ENCODE assay signal across 19 mouse cellular contexts in genomic region chr3:86784930-86785329, GRCm38 (mm10).
A peak's percentile ranks its signal among the peaks of the same experiment; 100 is the strongest.
DNase-seq lines count a peak whose midpoint lies in the region; ATAC-seq and TF ChIP-seq lines count a peak whose summit lies in the region.
"Had no signal": no experiment of that assay in that cellular context is flagged by ENCODE, and none has a peak within 500 bp of the region (broad histone marks: within the 10 kb centered on the region; RNA-seq: fewer than 3 reads in every experiment).

No protein-coding gene starts in this region.

- TF ChIP-seq CTCF in kidney, adult 2 months (conservative IDR thresholded peaks at IDR 0.05; ENCODE audit: insufficient read depth, insufficient read length, low read depth, low read length), result no peak
- TF ChIP-seq CTCF in E14TG2a.4 (conservative IDR thresholded peaks at IDR 0.05; ENCODE audit: low read length), result no peak
- TF ChIP-seq CTCF in liver, postnatal 0 days (IDR thresholded peaks at IDR 0.05; ENCODE audit: low read depth), result no peak

- H3K9ac ChIP-seq in heart, embryonic 11.5 days (ENCODE audit: low read depth, low read length), result no peak overlapping the region
- H3K9ac ChIP-seq in kidney, embryonic 15.5 days, result no peak overlapping the region
- no peak overlapping the region for H3K9ac ChIP-seq in intestine, embryonic 15.5 days
- no peak overlapping the region for H3K9ac ChIP-seq in liver, postnatal 0 days (replicated peaks)
- H3K9ac ChIP-seq: embryonic facial prominence, embryonic 15.5 days; limb, embryonic 15.5 days; liver, embryonic 15.5 days had no signal

- ATAC-seq in heart, embryonic 11.5 days (replicated peaks; ENCODE audit: insufficient number of reproducible peaks, low FRiP score, low TSS enrichment), result no peak
- ATAC-seq in kidney, embryonic 15.5 days (replicated peaks; ENCODE audit: low FRiP score), result peak; percentile 57
- ATAC-seq in intestine, embryonic 15.5 days, result 0 out of 2 replicates have a peak, but pooled peaks have one; percentile 16
- no peak for ATAC-seq in frontal cortex, adult (ENCODE audit: low TSS enrichment)
- no peak for ATAC-seq in liver, postnatal 0 days
- ATAC-seq: forebrain, embryonic 16.5 days; inflammation-experienced regulatory T-cells, adult 6 months; lung, postnatal 0 days; Patski had no signal

- TF ChIP-seq EP300 in liver, postnatal 0 days (IDR thresholded peaks at IDR 0.05; ENCODE audit: low read depth), result no peak

- H3K9me3 ChIP-seq in heart, embryonic 11.5 days (replicated peaks; ENCODE audit: control insufficient read depth, low read length), result no peaks in the 10 kb centered on the region
- H3K9me3 ChIP-seq in kidney, embryonic 15.5 days (replicated peaks), result no peaks in the 10 kb centered on the region
- H3K9me3 ChIP-seq in E14TG2a.4 (ENCODE audit: low read length), result no peaks in the 10 kb centered on the region
- H3K9me3 ChIP-seq in intestine, embryonic 15.5 days, result no peaks in the 10 kb centered on the region
- H3K9me3 ChIP-seq in liver, postnatal 0 days (ENCODE audit: low read length), result no peaks in the 10 kb centered on the region
- H3K9me3 ChIP-seq: embryonic facial prominence, embryonic 15.5 days; limb, embryonic 15.5 days; liver, embryonic 15.5 days had no signal

- no peaks in the 10 kb centered on the region for H3K36me3 ChIP-seq in heart, embryonic 11.5 days (ENCODE audit: control insufficient read depth, insufficient read depth, low read length)
- H3K36me3 ChIP-seq in kidney, embryonic 15.5 days, result no peaks in the 10 kb centered on the region
- no peaks in the 10 kb centered on the region; the same call in 1 of the 2 replicates for H3K36me3 ChIP-seq in kidney, adult 2 months (ENCODE audit: control insufficient read depth, insufficient read depth, low read length)
- H3K36me3 ChIP-seq in E14TG2a.4 (ENCODE audit: insufficient read depth, low read length), result peaks cover 28% of the 10 kb centered on the region
- H3K36me3 ChIP-seq in intestine, embryonic 15.5 days, result no peaks in the 10 kb centered on the region
- 0 out of 2 replicates have a peak, but pooled peaks cover 3% of the 10 kb centered on the region for H3K36me3 ChIP-seq in liver, postnatal 0 days (replicated peaks; ENCODE audit: insufficient read depth, low read length)
- H3K36me3 ChIP-seq: embryonic facial prominence, embryonic 15.5 days had no signal

- H3K27me3 ChIP-seq in heart, embryonic 11.5 days (ENCODE audit: control insufficient read depth, insufficient read depth, low read length), result no peaks in the 10 kb centered on the region
- no peaks in the 10 kb centered on the region for H3K27me3 ChIP-seq in kidney, embryonic 15.5 days
- H3K27me3 ChIP-seq in kidney, adult 2 months (replicated peaks; ENCODE audit: control insufficient read depth, insufficient read depth, low read length), result no peaks in the 10 kb centered on the region
- no peaks in the 10 kb centered on the region for H3K27me3 ChIP-seq in E14TG2a.4 (ENCODE audit: insufficient read depth, low read length)
- H3K27me3 ChIP-seq in intestine, embryonic 15.5 days (replicated peaks), result no peaks in the 10 kb centered on the region
- H3K27me3 ChIP-seq in liver, postnatal 0 days (ENCODE audit: insufficient read depth, low read length), result no peaks in the 10 kb centered on the region
- H3K27me3 ChIP-seq: embryonic facial prominence, embryonic 15.5 days; limb, embryonic 15.5 days; liver, embryonic 15.5 days; Patski had no signal

- DNase-seq in heart, adult 11 months, result peak; percentile 81
- DNase-seq in kidney, adult 2 months, result no peak
- DNase-seq in liver, postnatal 0 days, result no peak
- DNase-seq: adrenal gland, adult 8-10 months; cerebellum, adult 9-11 months; thymus, adult 18-20 months had no signal

- H3K4me2 ChIP-seq in heart, embryonic 11.5 days, result no peak overlapping the region
- H3K4me2 ChIP-seq in kidney, embryonic 15.5 days, result 0 out of 2 replicates have a peak overlapping the region, but pooled peaks have one; percentile 12
- 0 out of 2 replicates have a peak overlapping the region, but pooled peaks have one; percentile 27 for H3K4me2 ChIP-seq in intestine, embryonic 15.5 days (replicated peaks)
- H3K4me2 ChIP-seq in liver, postnatal 0 days (ENCODE audit: low read depth, low read length), result no peak overlapping the region
- H3K4me2 ChIP-seq: embryonic facial prominence, embryonic 15.5 days; limb, embryonic 15.5 days; liver, embryonic 15.5 days had no signal

- TF ChIP-seq POLR2A in kidney, adult 2 months (IDR thresholded peaks at IDR 0.05; ENCODE audit: low read depth, low read length), result no peak

- no peak overlapping the region for H3K27ac ChIP-seq in heart, embryonic 11.5 days (ENCODE audit: low read depth, low read length)
- no peak overlapping the region for H3K27ac ChIP-seq in kidney, embryonic 15.5 days
- no peak overlapping the region for H3K27ac ChIP-seq in kidney, adult 2 months (ENCODE audit: insufficient read depth, low read depth, low read length)
- no peak overlapping the region for H3K27ac ChIP-seq in intestine, embryonic 15.5 days
- no peak overlapping the region for H3K27ac ChIP-seq in liver, postnatal 0 days (ENCODE audit: low read depth)
- H3K27ac ChIP-seq: embryonic facial prominence, embryonic 15.5 days; kidney, postnatal 0 days; limb, embryonic 15.5 days; liver, embryonic 15.5 days had no signal

- peaks cover 24% of the 10 kb centered on the region for H3K4me1 ChIP-seq in heart, embryonic 11.5 days (ENCODE audit: control insufficient read depth, insufficient read depth, low read length)
- H3K4me1 ChIP-seq in kidney, embryonic 15.5 days, result peaks cover 22% of the 10 kb centered on the region
- no peaks in the 10 kb centered on the region for H3K4me1 ChIP-seq in kidney, adult 2 months (ENCODE audit: control insufficient read depth, insufficient read depth, low read length)
- H3K4me1 ChIP-seq in E14TG2a.4 (replicated peaks; ENCODE audit: low read depth, low read length), result peaks cover 37% of the 10 kb centered on the region
- peaks cover 27% of the 10 kb centered on the region for H3K4me1 ChIP-seq in intestine, embryonic 15.5 days (replicated peaks)
- no peaks in the 10 kb centered on the region for H3K4me1 ChIP-seq in liver, postnatal 0 days (ENCODE audit: insufficient read depth)
- H3K4me1 ChIP-seq: liver, embryonic 15.5 days had no signal

- 68% methylated on average over 11 of the region's 11 CpGs for WGBS in heart, embryonic 11.5 days (ENCODE audit: insufficient replicate concordance)
- 54% methylated on average over 11 of the region's 11 CpGs for WGBS in kidney, embryonic 15.5 days
- WGBS in kidney, adult 2 months, result 59% methylated on average over 11 of the region's 11 CpGs
- WGBS in intestine, embryonic 15.5 days, result 59% methylated on average over 11 of the region's 11 CpGs
- 70% methylated on average over 11 of the region's 11 CpGs for WGBS in liver, postnatal 0 days (ENCODE audit: insufficient replicate concordance)

- H3K4me3 ChIP-seq in heart, embryonic 11.5 days (ENCODE audit: low read depth, low read length), result no peak overlapping the region
- H3K4me3 ChIP-seq in kidney, embryonic 15.5 days (replicated peaks), result no peak overlapping the region
- no peak overlapping the region for H3K4me3 ChIP-seq in kidney, adult 2 months (ENCODE audit: insufficient read depth, low read depth, low read length)
- peak overlapping the region; percentile 29; the same call in 1 of the 2 replicates for H3K4me3 ChIP-seq in E14TG2a.4 (replicated peaks; ENCODE audit: low read length)
- no peak overlapping the region for H3K4me3 ChIP-seq in intestine, embryonic 15.5 days (replicated peaks)
- no peak overlapping the region for H3K4me3 ChIP-seq in liver, postnatal 0 days (ENCODE audit: low read depth, low read length)
- H3K4me3 ChIP-seq: embryonic facial prominence, embryonic 15.5 days; limb, embryonic 15.5 days; liver, embryonic 15.5 days had no signal

Comparison
In these comparisons a context has a peak if more than half of its experiments do, and no peak if none do; other contexts are left out.
1. ATAC-seq: peak in kidney, embryonic 15.5 days (single experiment) and intestine, embryonic 15.5 days (single experiment); none in heart, embryonic 11.5 days (single experiment), frontal cortex, adult (single experiment) and liver, postnatal 0 days (single experiment).
2. H3K4me2 ChIP-seq: peak in kidney, embryonic 15.5 days (single experiment) and intestine, embryonic 15.5 days (single experiment); none in heart, embryonic 11.5 days (single experiment) and liver, postnatal 0 days (single experiment).